Mouse (Mus musculus) MEL-GATA-1-ER (cell line): ENCODE results near the gene Actg1.
A peak's percentile ranks its signal among the peaks of the same experiment; 100 is the strongest.
"Not testable (repeated sequence)": the region's sequence is repeated elsewhere in the genome, so short reads cannot be mapped to it uniquely, and the experiment has no call there.

Experiments used
- DNase-seq: peaks from one replicate; pipeline ENCODE4 v3.0.0-alpha.2; 2012; ENCODE audit warnings: low read depth; ENCODE audit errors: extremely low read depth

Actg1 gene

GRCm38 (mm10) chr11:120361295-120361694, 13.0 kb upstream of the Actg1 start, which contains the start of gene Fscn2:
Fscn2 (plus strand) TSS chr11:120361534.
- DNase-seq, result no peak

DNA sequence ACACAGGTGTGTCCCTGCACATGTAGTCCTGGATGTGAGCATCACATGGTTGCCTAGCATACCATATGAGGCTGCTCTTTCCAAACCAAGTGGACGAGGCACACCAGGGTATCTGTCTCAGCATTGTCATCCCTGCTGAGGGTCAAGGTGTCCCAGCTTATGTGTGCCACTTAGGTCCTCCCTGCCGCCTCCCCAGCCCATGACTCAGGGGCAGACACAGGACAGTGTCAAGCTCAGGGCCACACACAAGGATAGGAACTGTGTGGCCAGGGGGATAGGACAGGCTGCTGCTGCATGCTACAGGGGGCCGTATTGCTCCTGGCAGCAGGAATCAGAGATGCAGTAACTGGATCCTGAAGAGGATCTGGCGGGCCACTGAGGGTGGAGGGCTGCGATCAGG, 12.4 kb upstream of the Actg1 start:
- no peak for DNase-seq

- DNase-seq, result no peak
Measured at GRCm38 (mm10) chr11:120360062-120360461, 11.7 kb upstream of the Actg1 start.

- DNase-seq, result no peak
Measured at GRCm38 (mm10) chr11:120359391-120359790, 11.0 kb upstream of the Actg1 start.

DNA sequence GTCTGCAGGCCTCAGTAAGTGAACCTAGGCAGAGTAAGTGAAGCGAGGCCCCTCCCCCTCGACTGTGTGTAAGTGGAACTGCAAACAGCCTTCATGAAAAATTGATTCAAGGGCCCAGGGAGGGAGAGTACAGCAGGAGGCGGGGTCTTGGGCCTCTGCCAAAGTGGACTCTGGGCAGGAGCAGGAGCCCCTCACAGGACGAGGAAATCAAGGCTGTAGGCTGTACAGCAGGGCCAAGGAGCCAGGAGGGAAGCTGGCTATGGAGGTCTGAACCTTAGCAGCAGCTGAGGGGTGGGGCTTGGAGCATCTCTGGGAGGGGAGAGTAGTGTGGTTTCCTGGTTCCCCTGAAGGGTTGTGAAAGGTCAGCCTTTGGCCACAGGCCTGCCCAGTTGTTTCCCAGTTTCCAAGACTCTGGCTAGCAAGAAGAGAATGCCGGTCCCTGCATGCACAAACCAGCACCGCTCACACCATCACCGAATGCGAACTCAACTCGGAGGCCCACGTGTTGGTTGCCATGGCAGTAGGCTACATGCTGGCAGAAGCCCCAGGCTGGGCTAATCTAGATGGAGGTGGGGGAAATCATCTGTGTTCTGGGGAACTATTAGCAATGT, 9.6 kb upstream of the Actg1 start:
- no peak for DNase-seq

DNA sequence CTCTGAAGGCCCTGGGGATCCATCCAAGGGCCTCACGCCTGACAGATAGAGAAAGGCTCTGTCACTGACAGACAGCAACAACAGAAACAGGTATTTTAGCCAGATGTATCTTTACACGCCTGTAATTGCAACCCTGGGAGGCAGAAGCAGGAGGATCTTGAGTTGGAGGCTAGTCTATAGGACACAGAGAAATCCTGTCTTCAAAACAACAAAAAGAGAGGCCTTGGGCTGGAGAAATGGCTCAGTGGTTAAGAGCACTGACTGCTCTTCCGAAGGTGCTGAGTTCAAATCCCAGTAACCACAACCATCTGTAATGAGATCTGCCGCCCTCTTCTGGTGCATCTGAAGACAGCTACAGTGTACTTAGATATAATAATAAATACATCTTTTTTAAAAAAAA, 8.6 kb upstream of the Actg1 start:
- DNase-seq, result no peak

GRCm38 (mm10) chr11:120356319-120356840, 8.0 kb upstream of the Actg1 start:
- DNase-seq, result no peak

DNA sequence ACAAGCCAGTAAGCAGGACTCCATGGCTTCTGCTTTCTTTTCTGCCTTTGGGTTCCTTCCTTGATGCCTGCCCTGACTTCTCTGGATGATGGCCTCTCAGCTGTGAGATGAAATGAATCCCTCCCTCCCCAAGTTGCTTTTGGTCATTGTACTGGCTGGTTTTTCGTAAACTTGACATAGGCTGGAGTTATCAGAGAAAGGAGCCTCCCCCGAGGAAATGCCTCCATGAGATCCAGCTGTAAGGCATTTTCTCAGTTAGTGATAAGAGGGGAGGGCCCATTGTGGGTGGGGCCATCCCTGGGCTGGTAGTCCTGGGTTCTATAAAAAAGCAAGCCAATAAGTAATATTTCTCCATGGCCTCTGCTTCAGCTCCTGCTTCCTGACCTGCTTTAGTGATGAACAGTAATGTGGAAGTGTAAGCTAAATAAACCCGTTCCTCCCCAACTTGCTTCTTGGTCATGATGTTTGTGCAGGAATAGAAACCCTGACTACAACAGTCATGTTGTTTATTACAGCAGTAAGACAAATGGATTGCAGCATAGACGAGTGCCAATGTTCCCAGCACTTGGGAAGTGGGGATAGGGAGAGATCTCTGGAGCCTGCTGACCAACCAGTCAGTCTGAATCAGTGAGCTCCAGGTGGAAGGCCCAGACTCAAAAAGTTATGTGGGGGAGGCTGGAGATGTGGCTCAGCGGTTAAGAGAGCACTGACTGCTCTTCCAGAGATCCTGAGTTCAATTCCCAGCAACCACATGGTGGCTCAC, 7.1 kb upstream of the Actg1 start:
- DNase-seq, result no peak

- no peak for DNase-seq
Measured at GRCm38 (mm10) chr11:120354304-120355276, 6.2 kb upstream of the Actg1 start.

DNA sequence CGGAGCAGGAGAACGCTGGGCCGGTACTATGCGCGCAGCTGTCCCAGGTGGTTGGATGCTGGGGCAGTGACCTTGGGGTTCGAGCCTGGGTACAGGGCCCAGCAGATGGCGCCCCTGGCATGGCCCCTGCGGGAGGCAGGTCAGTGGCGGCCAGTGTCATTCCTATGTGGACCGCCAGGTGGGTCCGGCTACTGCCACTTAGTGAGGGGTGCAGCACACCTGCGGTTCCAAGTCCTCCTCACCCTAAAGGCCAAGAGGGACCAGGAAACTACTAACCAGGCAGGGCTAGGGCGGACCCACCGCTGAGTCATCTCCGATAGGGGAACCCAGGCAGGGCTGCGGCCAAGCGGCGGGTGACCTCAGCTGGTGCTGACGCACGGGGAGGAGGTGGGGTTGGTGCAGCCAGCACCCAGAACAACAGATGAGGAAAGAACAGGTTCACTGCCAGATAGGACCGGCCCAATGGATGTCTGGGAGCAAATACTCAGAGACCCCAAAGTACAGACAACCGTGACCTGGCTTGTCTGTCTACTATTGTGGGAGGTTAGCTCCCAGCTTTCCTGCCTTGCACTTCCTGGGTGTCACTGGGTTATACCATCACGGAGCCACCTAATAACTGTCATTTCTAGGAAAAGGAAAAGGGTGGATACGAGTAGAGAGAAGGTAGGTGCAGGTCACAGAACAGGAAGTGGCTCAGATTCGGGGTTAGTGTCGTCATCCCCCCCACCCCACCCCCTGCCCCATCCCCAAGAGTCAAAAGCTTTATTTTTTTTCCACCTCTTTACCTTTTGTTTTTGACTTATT, 5.4 kb upstream of the Actg1 start:
- DNase-seq, result peak; percentile 70

- DNase-seq, result no peak
Measured at GRCm38 (mm10) chr11:120352571-120353290, 4.4 kb upstream of the Actg1 start.

GRCm38 (mm10) chr11:120352093-120352350, 3.7 kb upstream of the Actg1 start:
- DNase-seq, result not testable (repeated sequence)

DNA sequence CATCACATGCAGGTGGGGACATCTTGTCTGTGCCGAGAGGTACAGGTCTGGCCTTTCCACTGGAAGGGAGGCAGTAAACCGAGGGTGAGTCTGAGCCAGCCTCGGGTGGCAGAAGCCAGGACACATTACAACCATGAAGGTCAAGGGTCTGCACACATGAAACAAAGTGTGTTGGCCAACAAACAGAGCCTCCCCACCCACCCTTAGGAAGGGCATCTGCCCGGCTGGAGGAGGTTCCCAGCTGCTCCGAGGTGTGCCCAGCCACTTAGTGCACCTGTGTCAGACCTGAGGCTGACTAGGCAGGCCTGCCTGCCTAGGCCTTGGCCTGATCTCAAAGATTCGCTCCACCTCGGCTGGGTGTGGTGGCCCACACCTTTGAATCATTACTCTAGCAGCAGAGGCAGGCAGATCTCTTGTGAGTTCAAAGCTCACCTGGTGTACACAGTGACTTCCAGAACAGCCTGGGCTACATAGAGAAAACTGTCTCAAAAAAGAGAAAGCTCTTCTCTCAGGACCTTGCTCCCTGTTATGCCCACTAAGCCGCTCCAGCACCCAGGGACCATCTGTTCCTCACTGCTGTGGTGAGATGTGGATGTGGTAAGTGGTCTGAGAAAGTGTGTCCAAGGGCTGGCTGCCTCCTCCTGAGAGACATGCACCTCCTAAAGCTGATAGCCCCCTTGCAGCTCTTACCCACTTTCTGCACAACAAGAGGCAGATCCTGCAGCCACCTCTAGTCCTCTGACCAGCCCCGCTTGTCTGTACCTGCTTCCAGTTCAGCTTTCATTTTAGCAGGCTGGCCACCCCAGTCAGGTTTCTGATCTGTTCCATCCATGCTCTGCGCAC, 3.1 kb upstream of the Actg1 start:
- DNase-seq, result no peak

- no peak for DNase-seq
Measured at GRCm38 (mm10) chr11:120350711-120351110, 2.4 kb upstream of the Actg1 start.

DNA sequence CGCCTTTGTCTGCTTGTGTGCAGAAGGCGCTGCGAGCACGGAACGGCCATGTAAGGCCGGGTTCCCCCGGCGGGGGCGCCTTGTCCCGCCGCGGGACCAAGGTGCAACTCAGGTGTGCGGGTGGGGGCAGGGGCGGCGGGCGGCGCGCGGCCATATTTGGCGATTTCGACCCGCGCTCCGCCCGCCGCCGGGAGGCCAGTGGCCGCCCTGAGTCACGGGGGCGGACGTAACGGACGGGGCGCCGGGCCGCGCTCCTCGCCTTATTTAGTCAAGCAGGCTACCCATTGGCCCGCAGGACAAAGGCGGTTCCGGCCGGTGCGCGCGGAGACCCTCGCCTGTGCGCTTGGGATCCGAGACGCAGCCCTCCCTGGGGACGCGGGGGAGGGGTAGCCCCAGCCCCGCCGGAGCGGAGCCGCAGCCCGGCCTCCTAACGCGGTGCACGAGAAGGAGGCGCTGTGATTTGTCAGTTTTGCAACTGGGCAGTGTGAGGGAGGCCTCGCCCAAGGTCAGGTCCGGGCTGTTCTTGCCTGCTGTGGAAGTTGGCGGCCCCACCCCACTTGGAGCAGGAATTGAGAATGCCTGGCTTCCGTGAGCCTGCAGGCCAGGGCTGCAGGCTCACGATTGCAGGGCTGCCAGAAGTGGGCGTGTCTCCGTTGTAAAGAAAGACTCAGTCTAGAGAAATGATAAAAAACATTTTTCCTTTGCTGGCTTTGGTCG, 1.8 kb upstream of the Actg1 start:
- peak; percentile 57 for DNase-seq

- DNase-seq, result no peak
Measured at GRCm38 (mm10) chr11:120349371-120349985, 1.1 kb upstream of the Actg1 start.

DNA sequence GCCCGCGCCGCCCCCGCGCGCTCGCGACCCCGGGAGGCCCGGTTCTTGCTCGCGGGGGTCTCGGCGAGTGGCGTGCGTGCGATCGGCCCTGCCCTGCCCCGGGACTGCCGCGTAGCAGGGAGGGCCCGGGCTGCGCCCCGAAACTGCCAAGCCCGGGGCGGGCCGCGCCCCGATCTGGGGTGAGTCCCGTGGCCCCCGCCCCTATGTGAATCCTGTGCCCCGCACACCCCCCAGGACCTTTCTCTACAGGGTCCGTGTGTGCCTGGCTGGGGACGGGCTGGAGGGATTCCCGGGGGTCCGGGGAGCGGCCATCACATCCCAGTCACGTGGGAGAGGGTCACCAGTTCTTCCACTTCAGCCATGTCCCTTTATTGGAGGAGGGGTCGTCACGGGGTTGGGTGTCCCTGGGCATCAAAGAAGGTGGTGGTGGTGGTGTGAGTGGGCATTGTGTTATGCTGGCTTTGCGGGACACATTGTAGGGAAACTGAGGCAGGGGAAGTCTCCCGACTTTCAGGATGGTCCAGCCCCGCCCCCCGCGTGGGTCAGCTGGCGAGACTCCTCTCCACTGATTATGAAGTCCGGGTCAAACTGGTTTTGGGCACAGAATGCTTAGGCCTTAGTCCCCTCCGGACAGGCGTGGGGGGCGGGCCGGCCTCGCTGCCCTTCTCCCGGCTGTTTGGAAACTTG, 485 bp upstream of the Actg1 start:
- no peak for DNase-seq

GRCm38 (mm10) chr11:120347301-120347700, 1.0 kb downstream of the Actg1 start:
- no peak for DNase-seq
